Mouse (Mus musculus): ENCODE measurements around the gene Pabpc6.

- TF ChIP-seq CTCF (IDR thresholded peaks at IDR 0.05; ENCODE audit: low read depth, low read length) (no peak), GATA1 (IDR thresholded peaks at IDR 0.05; ENCODE audit: borderline replicate concordance, low read length) (no peak), TAL1 (conservative IDR thresholded peaks at IDR 0.05; ENCODE audit: low read depth, low read length) (no peak), GATA2 (IDR thresholded peaks at IDR 0.05; ENCODE audit: borderline replicate concordance, low read depth, low read length) (no peak), POLR2AphosphoS5 (IDR thresholded peaks at IDR 0.05; ENCODE audit: insufficient replicate concordance, low read depth, low read length) (no peak)
Observed at GRCm38 (mm10) chr17:9707356-9707755, 37.8 kb upstream of the Pabpc6 start.
